Mouse (Mus musculus) bone marrow, adult 2 months (tissue): Measurements from ENCODE around the gene Med20.

Experiments used
- CTCF ChIP-seq: fragments of 200-500 bp; IDR thresholded peaks from 2 replicates; pipeline ENCODE4 v1.5.1; 2011; ENCODE audit warnings: low read length, control low read depth; ENCODE audit not compliant: control insufficient read depth, insufficient read depth
- POLR2A ChIP-seq: fragments of 200-500 bp; IDR thresholded peaks from 2 replicates; pipeline ENCODE4 v1.6.1; 2011; ENCODE audit warnings: low read depth, mild to moderate bottlenecking, control low read depth, low read length, borderline replicate concordance; ENCODE audit not compliant: control insufficient read depth

- no peak for TF ChIP-seq POLR2A
- TF ChIP-seq CTCF, result no peak
These were observed 36.6 kb upstream of the Med20 start for GRCm38 (mm10) chr17:47574830-47575229.
